Mouse (Mus musculus) E14TG2a.4 (cell line): ENCODE results near the gene Cic.

Experiments
- H3K27me3 ChIP-seq: 2 replicates; pipeline ENCODE4 v1.6.1; 2014; ENCODE audit warnings: low read length, control low read depth; ENCODE audit not compliant: insufficient read depth
- H3K36me3 ChIP-seq: 2 replicates; pipeline ENCODE4 v1.6.1; 2014; ENCODE audit warnings: low read length, control low read depth; ENCODE audit not compliant: insufficient read depth
- H3K4me1 ChIP-seq: replicated peaks from 2 replicates; pipeline ENCODE4 v1.6.1; 2014; ENCODE audit warnings: low read depth, low read length, control low read depth
- H3K4me3 ChIP-seq: replicated peaks from 2 replicates; pipeline ENCODE4 v1.5.1; 2014; ENCODE audit warnings: mild to moderate bottlenecking, low read length
- H3K9me3 ChIP-seq: 2 replicates; pipeline ENCODE4 v1.6.1; 2014; ENCODE audit warnings: low read length, control low read depth
- CTCF ChIP-seq: conservative IDR thresholded peaks from 2 replicates; pipeline ENCODE4 v1.5.1; 2014; ENCODE audit warnings: low read length
- NANOG ChIP-seq: IDR thresholded peaks from 2 replicates; pipeline ENCODE4 v1.6.1; 2014; ENCODE audit warnings: borderline replicate concordance, low read length, mixed read lengths
- POU5F1 ChIP-seq: IDR thresholded peaks from 2 replicates; pipeline ENCODE4 v1.6.1; 2014; ENCODE audit warnings: low read length, borderline replicate concordance

Gene Cic

DNA sequence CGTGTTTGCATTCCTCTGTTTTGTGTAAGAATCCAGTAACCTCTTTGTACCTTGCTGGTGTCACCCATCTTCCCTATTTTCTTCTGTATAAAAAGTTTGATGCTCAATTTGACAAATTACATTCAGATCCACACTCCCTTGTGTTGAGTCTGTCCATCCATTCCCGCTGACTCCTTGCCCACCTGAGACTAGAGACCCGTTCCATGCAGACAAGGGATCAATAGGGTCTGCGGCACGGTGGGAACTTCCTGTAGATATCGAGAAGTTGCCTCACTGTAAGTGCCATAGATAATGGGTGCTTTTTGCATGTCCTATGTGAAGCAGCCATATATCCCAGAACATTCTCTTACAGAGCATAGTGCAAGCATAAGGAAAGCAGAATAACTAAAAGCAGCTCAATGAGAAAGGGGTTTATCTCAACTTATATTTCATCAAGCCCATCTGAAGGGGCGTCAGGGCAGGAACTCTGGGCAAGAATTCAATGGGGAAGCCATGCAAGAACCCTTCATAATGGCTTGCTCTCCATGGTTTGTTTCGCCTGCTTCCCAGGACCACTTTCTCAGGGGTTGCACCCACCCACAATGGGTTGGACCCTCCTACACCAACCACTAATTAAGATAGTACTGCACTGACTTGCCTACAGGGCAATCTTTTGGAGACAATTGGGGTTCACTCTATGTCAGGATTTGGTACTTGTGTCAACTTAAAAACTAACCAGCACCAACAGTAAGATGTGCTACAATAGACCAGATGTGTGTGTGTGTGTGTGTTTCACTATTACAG is 1.1 kb upstream of the Cic start:
- TF ChIP-seq CTCF (no peak), NANOG (no peak), POU5F1 (no peak)
- Histone ChIP-seq H3K27me3 (no peaks in the 10 kb centered on the region), H3K36me3 (peaks cover 2% of the 10 kb centered on the region; the same call in 1 of the 2 replicates), H3K9me3 (no peaks in the 10 kb centered on the region), H3K4me1 (peaks cover 75% of the 10 kb centered on the region), H3K4me3 (peak overlapping the region; percentile 94)

DNA sequence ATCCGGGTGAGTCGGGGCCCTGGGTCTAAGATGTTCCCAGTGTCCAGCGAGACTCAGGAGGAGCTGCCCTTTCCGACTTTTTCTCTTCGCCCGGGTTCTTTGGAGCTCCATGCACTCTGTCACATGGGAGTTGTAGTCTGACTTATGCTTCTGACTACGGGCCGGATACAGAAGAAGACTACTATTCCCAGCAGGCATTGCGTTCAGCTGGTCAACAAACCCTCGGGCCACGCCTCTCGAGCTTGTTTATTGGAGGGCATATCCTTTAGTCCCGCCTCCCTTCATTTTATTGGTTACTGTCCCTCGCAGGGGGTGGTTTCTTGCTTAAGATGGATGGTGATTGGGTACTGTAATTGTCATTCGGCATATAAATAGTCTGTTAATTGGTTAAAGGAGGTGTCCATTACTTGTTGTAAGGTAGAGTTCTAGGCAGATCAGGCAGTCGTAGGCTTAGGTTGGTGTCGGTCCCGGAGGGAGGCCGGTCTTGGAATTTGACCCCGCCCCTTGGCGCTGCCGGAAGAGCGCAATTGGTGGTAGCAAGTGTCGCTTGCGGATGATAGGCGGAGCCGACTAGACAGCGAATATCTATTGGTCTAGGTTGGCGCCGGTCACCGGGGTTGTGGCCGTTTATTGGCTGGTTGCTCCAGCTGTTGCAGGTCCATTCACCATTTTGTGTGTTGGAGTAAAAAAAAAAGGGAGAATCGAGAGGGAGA is 403 bp downstream of the Cic start:
- Histone ChIP-seq H3K36me3 (peaks cover 8% of the 10 kb centered on the region; the same call in 1 of the 2 replicates), H3K27me3 (peaks cover 11% of the 10 kb centered on the region), H3K4me3 (peak overlapping the region; percentile 94), H3K4me1 (peaks cover 79% of the 10 kb centered on the region), H3K9me3 (no peaks in the 10 kb centered on the region)
- no peak for TF ChIP-seq NANOG
- no peak for TF ChIP-seq CTCF
- TF ChIP-seq POU5F1, result no peak

DNA sequence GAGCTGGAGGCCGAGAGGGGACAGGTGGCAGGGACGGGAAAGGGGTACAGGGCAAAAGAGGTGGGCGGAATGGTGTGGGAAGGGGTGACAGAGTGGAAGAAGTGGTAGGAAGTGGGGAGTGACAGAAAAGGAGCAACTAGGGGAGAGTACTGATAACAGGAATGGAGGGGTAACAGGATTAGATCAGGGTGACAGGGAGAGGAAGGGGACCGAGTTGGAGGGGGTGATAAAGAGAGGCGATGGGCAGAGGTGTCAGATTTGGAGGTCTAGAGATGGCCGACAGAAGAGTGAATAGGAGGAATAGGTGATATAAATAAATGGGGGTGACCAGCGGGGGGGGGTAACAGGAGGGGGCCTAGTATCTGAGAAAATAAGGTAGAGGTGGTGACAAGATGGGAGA is 1.1 kb downstream of the Cic start:
- Histone ChIP-seq H3K9me3 (no peaks in the 10 kb centered on the region), H3K4me1 (peaks cover 83% of the 10 kb centered on the region), H3K4me3 (peak overlapping the region; percentile 94), H3K36me3 (peaks cover 12% of the 10 kb centered on the region), H3K27me3 (peaks cover 18% of the 10 kb centered on the region)
- no peak for TF ChIP-seq NANOG
- TF ChIP-seq POU5F1, result no peak
- no peak for TF ChIP-seq CTCF

DNA sequence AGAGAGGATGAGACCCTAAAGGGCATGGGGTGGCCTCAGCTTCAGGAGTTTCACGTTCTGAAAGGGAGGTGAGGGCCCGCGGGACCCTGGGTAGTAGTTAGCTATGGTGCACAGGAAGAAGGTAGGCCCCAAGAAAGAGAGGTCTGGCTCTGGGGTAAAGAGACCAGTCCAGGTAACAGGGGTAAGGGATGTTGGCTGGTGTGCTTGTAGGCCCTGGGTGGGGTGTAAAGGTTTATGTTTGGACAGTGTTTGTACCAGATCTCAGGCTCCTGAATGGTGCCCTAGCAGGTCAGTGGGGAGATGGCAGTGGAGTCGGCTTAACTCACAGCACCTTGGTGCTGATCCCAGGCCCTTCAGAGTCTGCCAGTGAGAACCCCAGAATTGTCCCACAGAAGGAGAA is 1.5 kb downstream of the Cic start:
- Histone ChIP-seq H3K4me1 (peaks cover 85% of the 10 kb centered on the region), H3K9me3 (no peaks in the 10 kb centered on the region), H3K27me3 (peaks cover 21% of the 10 kb centered on the region), H3K36me3 (peaks cover 16% of the 10 kb centered on the region), H3K4me3 (peak overlapping the region; percentile 94)
- TF ChIP-seq CTCF (no peak), NANOG (no peak), POU5F1 (no peak)

- peak overlapping the region; percentile 94 for H3K4me3 ChIP-seq
- no peak for TF ChIP-seq POU5F1
- TF ChIP-seq CTCF, result no peak
- TF ChIP-seq NANOG, result no peak
Measured at GRCm38 (mm10) chr7:25269545-25270271, 2.2 kb downstream of the Cic start.

GRCm38 (mm10) chr7:25270652-25271633 is 3.4 kb downstream of the Cic start:
- Histone ChIP-seq H3K4me1 (peaks cover 88% of the 10 kb centered on the region), H3K9me3 (no peaks in the 10 kb centered on the region), H3K4me3 (peak overlapping the region; percentile 72), H3K27me3 (peaks cover 21% of the 10 kb centered on the region), H3K36me3 (peaks cover 30% of the 10 kb centered on the region)
- no peak for TF ChIP-seq NANOG
- TF ChIP-seq POU5F1, result no peak

More at GRCm38 (mm10) chr7:25269545-25270271, 2.2 kb downstream of the Cic start:
- peaks cover 86% of the 10 kb centered on the region for H3K4me1 ChIP-seq
- H3K36me3 ChIP-seq, result peaks cover 22% of the 10 kb centered on the region
- no peaks in the 10 kb centered on the region for H3K9me3 ChIP-seq
- H3K27me3 ChIP-seq, result peaks cover 21% of the 10 kb centered on the region

- TF ChIP-seq NANOG, result no peak
- peaks cover 21% of the 10 kb centered on the region for H3K27me3 ChIP-seq
- H3K4me1 ChIP-seq, result peaks cover 88% of the 10 kb centered on the region
- peaks cover 30% of the 10 kb centered on the region for H3K36me3 ChIP-seq
- no peaks in the 10 kb centered on the region for H3K9me3 ChIP-seq
- H3K4me3 ChIP-seq, result peak overlapping the region; percentile 72
Measured at GRCm38 (mm10) chr7:25271651-25272444, 4.3 kb downstream of the Cic start.
